Mouse (Mus musculus): ENCODE measurements at regions not wholly inside any gene's neighbourhood (a gene's known extent, or its start where the extent isn't known, plus 50 kb on each side); places are given as distances from the start of the nearest gene placed in this dataset.

- no peaks in the 10 kb centered on the region for H3K4me1 ChIP-seq (ENCODE audit: control insufficient read depth, insufficient read depth)
- no peak for ATAC-seq (ENCODE audit: insufficient read depth, low read depth)
- no peak overlapping the region for H3K4me2 ChIP-seq (ENCODE audit: low read depth, low read length)
- no peaks in the 10 kb centered on the region for H3K27me3 ChIP-seq (ENCODE audit: control insufficient read depth, insufficient read depth, low read length)
- DNase-seq (ENCODE audit: low spot score), result no peak
- no peak overlapping the region for H3K4me3 ChIP-seq (ENCODE audit: low read depth, low read length)
- no peak for TF ChIP-seq EP300 (IDR thresholded peaks at IDR 0.05; ENCODE audit: low read depth)
- TF ChIP-seq CTCF (IDR thresholded peaks at IDR 0.05; ENCODE audit: low read depth), result no peak
- H3K9ac ChIP-seq (replicated peaks; ENCODE audit: low read depth, low read length), result no peak overlapping the region
- H3K27ac ChIP-seq (ENCODE audit: low read depth), result no peak overlapping the region
- H3K36me3 ChIP-seq (replicated peaks; ENCODE audit: control insufficient read depth, insufficient read depth, low read length), result no peaks in the 10 kb centered on the region
- no peaks in the 10 kb centered on the region for H3K9me3 ChIP-seq (replicated peaks; ENCODE audit: control insufficient read depth, low read length)
- WGBS, result 35% methylated on average over 3 of the region's 3 CpGs
Observed at GRCm38 (mm10) chr3:105211726-105212125, 145.1 kb downstream of the 4930564D02Rik start.

GRCm38 (mm10) chr3:105214867-105215266, 148.2 kb downstream of the 4930564D02Rik start:
- no peak overlapping the region for H3K4me2 ChIP-seq (ENCODE audit: low read depth, low read length)
- H3K27ac ChIP-seq (ENCODE audit: low read depth), result no peak overlapping the region
- no peak for TF ChIP-seq CTCF (IDR thresholded peaks at IDR 0.05; ENCODE audit: low read depth)
- no peak for TF ChIP-seq EP300 (IDR thresholded peaks at IDR 0.05; ENCODE audit: low read depth)
- no peak overlapping the region for H3K9ac ChIP-seq (replicated peaks; ENCODE audit: low read depth, low read length)
- ATAC-seq (ENCODE audit: insufficient read depth, low read depth), result no peak
- no peaks in the 10 kb centered on the region for H3K9me3 ChIP-seq (replicated peaks; ENCODE audit: control insufficient read depth, low read length)
- DNase-seq (ENCODE audit: low spot score), result no peak
- H3K4me3 ChIP-seq (ENCODE audit: low read depth, low read length), result no peak overlapping the region
- WGBS, result 31% methylated on average over 4 of the region's 4 CpGs
- H3K36me3 ChIP-seq (replicated peaks; ENCODE audit: control insufficient read depth, insufficient read depth, low read length), result no peaks in the 10 kb centered on the region
- H3K4me1 ChIP-seq (ENCODE audit: control insufficient read depth, insufficient read depth), result no peaks in the 10 kb centered on the region
- H3K27me3 ChIP-seq (ENCODE audit: control insufficient read depth, insufficient read depth, low read length), result no peaks in the 10 kb centered on the region

GRCm38 (mm10) chr3:105215729-105216128, 149.1 kb downstream of the 4930564D02Rik start:
- Histone ChIP-seq H3K36me3 (replicated peaks; ENCODE audit: control insufficient read depth, insufficient read depth, low read length) (no peaks in the 10 kb centered on the region), H3K9ac (replicated peaks; ENCODE audit: low read depth, low read length) (no peak overlapping the region), H3K4me1 (ENCODE audit: control insufficient read depth, insufficient read depth) (no peaks in the 10 kb centered on the region), H3K4me3 (ENCODE audit: low read depth, low read length) (no peak overlapping the region), H3K27me3 (ENCODE audit: control insufficient read depth, insufficient read depth, low read length) (no peaks in the 10 kb centered on the region), H3K27ac (ENCODE audit: low read depth) (no peak overlapping the region), H3K9me3 (replicated peaks; ENCODE audit: control insufficient read depth, low read length) (no peaks in the 10 kb centered on the region), H3K4me2 (ENCODE audit: low read depth, low read length) (no peak overlapping the region)
- DNase-seq (ENCODE audit: low spot score), result no peak
- TF ChIP-seq EP300 (IDR thresholded peaks at IDR 0.05; ENCODE audit: low read depth) (no peak), CTCF (IDR thresholded peaks at IDR 0.05; ENCODE audit: low read depth) (no peak)
- no peak for ATAC-seq (ENCODE audit: insufficient read depth, low read depth)
- WGBS, result 64% methylated on average over 7 of the region's 7 CpGs

GRCm38 (mm10) chr3:105219630-105220029, 153.0 kb downstream of the 4930564D02Rik start:
- no peak overlapping the region for H3K27ac ChIP-seq (ENCODE audit: low read depth)
- WGBS, result 62% methylated on average over 3 of the region's 3 CpGs
- no peaks in the 10 kb centered on the region for H3K9me3 ChIP-seq (replicated peaks; ENCODE audit: control insufficient read depth, low read length)
- no peak for ATAC-seq (ENCODE audit: insufficient read depth, low read depth)
- H3K4me1 ChIP-seq (ENCODE audit: control insufficient read depth, insufficient read depth), result no peaks in the 10 kb centered on the region
- no peaks in the 10 kb centered on the region for H3K27me3 ChIP-seq (ENCODE audit: control insufficient read depth, insufficient read depth, low read length)
- no peak for TF ChIP-seq CTCF (IDR thresholded peaks at IDR 0.05; ENCODE audit: low read depth)
- TF ChIP-seq EP300 (IDR thresholded peaks at IDR 0.05; ENCODE audit: low read depth), result no peak
- H3K4me2 ChIP-seq (ENCODE audit: low read depth, low read length), result no peak overlapping the region
- no peak overlapping the region for H3K9ac ChIP-seq (replicated peaks; ENCODE audit: low read depth, low read length)
- no peaks in the 10 kb centered on the region for H3K36me3 ChIP-seq (replicated peaks; ENCODE audit: control insufficient read depth, insufficient read depth, low read length)
- no peak for DNase-seq (ENCODE audit: low spot score)
- H3K4me3 ChIP-seq (ENCODE audit: low read depth, low read length), result no peak overlapping the region

GRCm38 (mm10) chr3:105220641-105221040, 154.0 kb downstream of the 4930564D02Rik start:
- Histone ChIP-seq H3K27me3 (ENCODE audit: control insufficient read depth, insufficient read depth, low read length) (no peaks in the 10 kb centered on the region), H3K4me1 (ENCODE audit: control insufficient read depth, insufficient read depth) (no peaks in the 10 kb centered on the region), H3K4me3 (ENCODE audit: low read depth, low read length) (no peak overlapping the region), H3K9ac (replicated peaks; ENCODE audit: low read depth, low read length) (no peak overlapping the region), H3K9me3 (replicated peaks; ENCODE audit: control insufficient read depth, low read length) (no peaks in the 10 kb centered on the region), H3K4me2 (ENCODE audit: low read depth, low read length) (no peak overlapping the region), H3K36me3 (replicated peaks; ENCODE audit: control insufficient read depth, insufficient read depth, low read length) (no peaks in the 10 kb centered on the region), H3K27ac (ENCODE audit: low read depth) (no peak overlapping the region)
- 60% methylated on average over 1 of the region's 1 CpGs for WGBS
- DNase-seq (ENCODE audit: low spot score) (no peak), ATAC-seq (ENCODE audit: insufficient read depth, low read depth) (no peak)
- no peak for TF ChIP-seq CTCF (IDR thresholded peaks at IDR 0.05; ENCODE audit: low read depth)

- WGBS, result 27% methylated on average over 3 of the region's 3 CpGs
- DNase-seq (ENCODE audit: low spot score), result no peak
- H3K27ac ChIP-seq (ENCODE audit: low read depth), result no peak overlapping the region
- H3K4me3 ChIP-seq (ENCODE audit: low read depth, low read length), result no peak overlapping the region
- no peak overlapping the region for H3K4me2 ChIP-seq (ENCODE audit: low read depth, low read length)
- no peak for ATAC-seq (ENCODE audit: insufficient read depth, low read depth)
- H3K4me1 ChIP-seq (ENCODE audit: control insufficient read depth, insufficient read depth), result no peaks in the 10 kb centered on the region
- no peak overlapping the region for H3K9ac ChIP-seq (replicated peaks; ENCODE audit: low read depth, low read length)
- H3K36me3 ChIP-seq (replicated peaks; ENCODE audit: control insufficient read depth, insufficient read depth, low read length), result no peaks in the 10 kb centered on the region
- no peaks in the 10 kb centered on the region for H3K27me3 ChIP-seq (ENCODE audit: control insufficient read depth, insufficient read depth, low read length)
- no peaks in the 10 kb centered on the region for H3K9me3 ChIP-seq (replicated peaks; ENCODE audit: control insufficient read depth, low read length)
- TF ChIP-seq EP300 (IDR thresholded peaks at IDR 0.05; ENCODE audit: low read depth), result no peak
Observed at GRCm38 (mm10) chr3:105222925-105223324, 156.3 kb downstream of the 4930564D02Rik start.

All from heart, postnatal 0 days (tissue).